Mouse (Mus musculus) forebrain, postnatal 0 days (tissue): ENCODE data around the gene Sec24d. TPM values are rescaled to one million over a fixed set of nuclear protein-coding genes. Genes with fewer than 3 reads are reported as not detected.

Experiments
- ATAC-seq: fragments of 200-750 bp; cut with Nextera tagmentation; 2 replicates; pipeline ENCODE4 v1.8.0; 2017; ENCODE audit warnings: mild to moderate bottlenecking, moderate library complexity
- DNase-seq: peaks from one replicate; pipeline ENCODE4 v3.0.0-alpha.2; 2015
- H3K27ac ChIP-seq: fragments of 300-500 bp; sonication (generic); 2 replicates; pipeline ENCODE4 v1.5.1; 2014; ENCODE audit warnings: low read depth, mild to moderate bottlenecking, antibody characterized with exemption, low read length, moderate library complexity, mixed read lengths
- H3K27me3 ChIP-seq: fragments of 300-500 bp; sonication (generic); 2 replicates; pipeline ENCODE4 v1.6.1; 2014; ENCODE audit warnings: mild to moderate bottlenecking, low read length, mixed read lengths; ENCODE audit not compliant: insufficient read depth
- H3K36me3 ChIP-seq: fragments of 300-500 bp; sonication (generic); 2 replicates; pipeline ENCODE4 v1.6.1; 2014; ENCODE audit warnings: mild to moderate bottlenecking, moderate library complexity; ENCODE audit not compliant: insufficient read depth
- H3K4me1 ChIP-seq: fragments of 300-500 bp; sonication (generic); 2 replicates; pipeline ENCODE4 v1.6.1; 2014; ENCODE audit warnings: antibody characterized with exemption; ENCODE audit not compliant: insufficient read depth
- H3K4me2 ChIP-seq: fragments of 300-500 bp; sonication (generic); 2 replicates; pipeline ENCODE4 v1.6.1; 2014; ENCODE audit warnings: low read depth, mild to moderate bottlenecking, moderate library complexity
- H3K4me3 ChIP-seq: fragments of 300-500 bp; sonication (generic); 2 replicates; pipeline ENCODE4 v1.5.1; 2014; ENCODE audit warnings: low read depth, low read length, mixed read lengths
- H3K9ac ChIP-seq: fragments of 300-500 bp; sonication (generic); 2 replicates; pipeline ENCODE4 v1.6.1; 2014; ENCODE audit warnings: mild to moderate bottlenecking
- H3K9me3 ChIP-seq: fragments of 300-500 bp; sonication (generic); 2 replicates; pipeline ENCODE4 v1.6.1; 2016; ENCODE audit warnings: low read length
- CTCF ChIP-seq: sonication (generic); IDR thresholded peaks from 2 replicates; pipeline ENCODE4 v1.5.1; 2016; ENCODE audit warnings: antibody characterized with exemption, control low read depth, low read depth
- WGBS: fragments of 180-500 bp; shearing (Covaris S2); extraction: QIAGEN DNeasy Blood & Tissue Kit; methylation state at CpG from one replicate; pipeline ENCODE4 v1.1.7; 2014; 5-methylcytosine and 5-hydroxymethylcytosine counted together
- polyA plus RNA-seq: library from polyadenylated mRNA; unstranded; fragments of >200 nt; fragmentation: Nextera tagmentation; extraction: Ambion mirVana; gene quantifications from 2 replicates; pipeline ENCODE4 v1.2.1, GENCODE M21; 2015
- total RNA-seq: library from RNA; depleted of rRNA; stranded (reverse); fragments of >200 nt; gene quantifications from 2 replicates; pipeline ENCODE4 v1.2.3, GENCODE M21; 2014

Sec24d gene
- total and polyA plus RNA-seq, 2 experiments from 2014 or later, result 16.3 to 36.5 TPM

- WGBS, result 28% methylated on average over 6 of the region's 6 CpGs
- H3K36me3 ChIP-seq, result no peaks in the 10 kb centered on the region
- ATAC-seq (peak; percentile 56), DNase-seq (peak; percentile 18)
- no peak overlapping the region for H3K4me2 ChIP-seq
- H3K27me3 ChIP-seq, result no peaks in the 10 kb centered on the region
- H3K4me3 ChIP-seq, result no peak overlapping the region
- H3K9me3 ChIP-seq, result no peaks in the 10 kb centered on the region
- no peak for TF ChIP-seq CTCF
- no peak overlapping the region for H3K9ac ChIP-seq
- no peak overlapping the region for H3K27ac ChIP-seq
- H3K4me1 ChIP-seq, result no peaks in the 10 kb centered on the region
These were observed 62.0 kb downstream of the Sec24d start for GRCm38 (mm10) chr3:123329251-123329650.

GRCm38 (mm10) chr3:123330221-123330620 is 63.0 kb downstream of the Sec24d start:
- 78% methylated on average over 4 of the region's 4 CpGs for WGBS
- Histone ChIP-seq H3K27me3 (no peaks in the 10 kb centered on the region), H3K27ac (no peak overlapping the region), H3K4me3 (no peak overlapping the region), H3K4me1 (no peaks in the 10 kb centered on the region), H3K4me2 (no peak overlapping the region), H3K9ac (no peak overlapping the region), H3K36me3 (no peaks in the 10 kb centered on the region), H3K9me3 (no peaks in the 10 kb centered on the region)
- no peak for TF ChIP-seq CTCF
- DNase-seq (no peak), ATAC-seq (0 out of 2 replicates have a peak, but pooled peaks have one; percentile 28)

- H3K4me2 ChIP-seq, result no peak overlapping the region
- H3K9ac ChIP-seq, result no peak overlapping the region
- TF ChIP-seq CTCF, result no peak
- H3K27me3 ChIP-seq, result no peaks in the 10 kb centered on the region
- no peaks in the 10 kb centered on the region for H3K9me3 ChIP-seq
- WGBS, result 85% methylated on average over 2 of the region's 2 CpGs
- H3K4me3 ChIP-seq, result no peak overlapping the region
- H3K27ac ChIP-seq, result no peak overlapping the region
- H3K4me1 ChIP-seq, result no peaks in the 10 kb centered on the region
- H3K36me3 ChIP-seq, result no peaks in the 10 kb centered on the region
- no peak for DNase-seq
- no peak for ATAC-seq
These were observed 65.2 kb downstream of the Sec24d start for GRCm38 (mm10) chr3:123332330-123333054.

- no peak for DNase-seq
These were observed 65.8 kb downstream of the Sec24d start for GRCm38 (mm10) chr3:123333055-123333424.

GRCm38 (mm10) chr3:123334947-123335346 is 67.7 kb downstream of the Sec24d start:
- WGBS, result 73% methylated on average over 7 of the region's 7 CpGs
- DNase-seq (no peak), ATAC-seq (no peak)
- no peaks in the 10 kb centered on the region for H3K27me3 ChIP-seq
- H3K9ac ChIP-seq, result no peak overlapping the region
- TF ChIP-seq CTCF, result no peak
- H3K27ac ChIP-seq, result no peak overlapping the region
- H3K36me3 ChIP-seq, result no peaks in the 10 kb centered on the region
- no peak overlapping the region for H3K4me3 ChIP-seq
- no peaks in the 10 kb centered on the region for H3K9me3 ChIP-seq
- no peak overlapping the region for H3K4me2 ChIP-seq
- H3K4me1 ChIP-seq, result no peaks in the 10 kb centered on the region

More at GRCm38 (mm10) chr3:123333055-123333424, 65.8 kb downstream of the Sec24d start:
- no peak overlapping the region for H3K27ac ChIP-seq
- WGBS, result 48% methylated on average over 4 of the region's 4 CpGs
- no peaks in the 10 kb centered on the region for H3K9me3 ChIP-seq
- TF ChIP-seq CTCF, result no peak
- H3K36me3 ChIP-seq, result no peaks in the 10 kb centered on the region
- ATAC-seq, result no peak
- no peak overlapping the region for H3K4me3 ChIP-seq
- no peaks in the 10 kb centered on the region for H3K4me1 ChIP-seq
- H3K9ac ChIP-seq, result no peak overlapping the region
- H3K27me3 ChIP-seq, result no peaks in the 10 kb centered on the region
- H3K4me2 ChIP-seq, result no peak overlapping the region

- DNase-seq, result no peak
- 62% methylated on average over 3 of the region's 3 CpGs for WGBS
These were observed 68.2 kb downstream of the Sec24d start for GRCm38 (mm10) chr3:123335480-123335879.

GRCm38 (mm10) chr3:123336455-123336854 is 69.2 kb downstream of the Sec24d start:
- Histone ChIP-seq H3K9ac (no peak overlapping the region), H3K4me2 (no peak overlapping the region), H3K4me3 (no peak overlapping the region), H3K36me3 (no peaks in the 10 kb centered on the region), H3K27me3 (no peaks in the 10 kb centered on the region), H3K9me3 (no peaks in the 10 kb centered on the region), H3K4me1 (no peaks in the 10 kb centered on the region), H3K27ac (no peak overlapping the region)
- no peak for DNase-seq
- TF ChIP-seq CTCF, result no peak
- 70% methylated on average over 7 of the region's 7 CpGs for WGBS
- no peak for ATAC-seq

More at GRCm38 (mm10) chr3:123335480-123335879, 68.2 kb downstream of the Sec24d start:
- no peaks in the 10 kb centered on the region for H3K9me3 ChIP-seq
- ATAC-seq, result no peak
- no peaks in the 10 kb centered on the region for H3K27me3 ChIP-seq
- H3K4me3 ChIP-seq, result no peak overlapping the region
- no peak overlapping the region for H3K4me2 ChIP-seq
- H3K4me1 ChIP-seq, result no peaks in the 10 kb centered on the region
- H3K27ac ChIP-seq, result no peak overlapping the region
- H3K9ac ChIP-seq, result no peak overlapping the region
- no peak for TF ChIP-seq CTCF
- H3K36me3 ChIP-seq, result no peaks in the 10 kb centered on the region
